Mouse (Mus musculus) forebrain, embryonic 16.5 days (tissue): ENCODE data around the gene Gabarap. TPM values are rescaled to one million over a fixed set of nuclear protein-coding genes. Genes with fewer than 3 reads are reported as not detected.

Experiments
- ATAC-seq: fragments of 200-750 bp; cut with Nextera tagmentation; 2 replicates; pipeline ENCODE4 v1.8.0; 2017; ENCODE audit warnings: mild to moderate bottlenecking, moderate library complexity
- H3K27ac ChIP-seq: fragments of 300-500 bp; sonication (generic); 2 replicates; pipeline ENCODE4 v1.5.1; 2014; ENCODE audit warnings: low read length, control low read depth
- H3K27me3 ChIP-seq: fragments of 300-500 bp; sonication (generic); replicated peaks from 2 replicates; pipeline ENCODE4 v1.6.1; 2014; ENCODE audit warnings: low read length; ENCODE audit not compliant: control insufficient read depth, insufficient read depth
- H3K36me3 ChIP-seq: fragments of 300-500 bp; sonication (generic); 2 replicates; pipeline ENCODE4 v1.6.1; 2014; ENCODE audit not compliant: control insufficient read depth, insufficient read depth
- H3K4me1 ChIP-seq: fragments of 300-500 bp; sonication (generic); replicated peaks from 2 replicates; pipeline ENCODE4 v1.6.1; 2014; ENCODE audit warnings: low read length; ENCODE audit not compliant: control insufficient read depth, insufficient read depth
- H3K4me2 ChIP-seq: fragments of 300-500 bp; sonication (generic); 2 replicates; pipeline ENCODE4 v1.6.1; 2014; ENCODE audit warnings: mild to moderate bottlenecking, low read length, control low read depth
- H3K4me3 ChIP-seq: fragments of 300-500 bp; sonication (generic); replicated peaks from 2 replicates; pipeline ENCODE4 v1.5.1; 2014; ENCODE audit warnings: mild to moderate bottlenecking, low read length, control low read depth
- H3K9ac ChIP-seq: fragments of 300-500 bp; sonication (generic); replicated peaks from 2 replicates; pipeline ENCODE4 v1.6.1; 2014; ENCODE audit warnings: low read depth, low read length, control low read depth
- H3K9me3 ChIP-seq: fragments of 300-500 bp; sonication (generic); 2 replicates; pipeline ENCODE4 v1.6.1; 2016; ENCODE audit warnings: low read length; ENCODE audit not compliant: control insufficient read depth
- WGBS: fragments of 180-500 bp; shearing (Covaris S2); extraction: QIAGEN DNeasy Blood & Tissue Kit; methylation state at CpG from one replicate; pipeline ENCODE4 v1.1.7; 2014; 5-methylcytosine and 5-hydroxymethylcytosine counted together
- polyA plus RNA-seq: library from polyadenylated mRNA; unstranded; fragments of >200 nt; fragmentation: Nextera tagmentation; extraction: Ambion mirVana; gene quantifications from 2 replicates; pipeline ENCODE4 v1.2.1, GENCODE M21; 2015

Gabarap gene
- polyA plus RNA-seq, 1 experiment from 2014 or later: 565 TPM

DNA sequence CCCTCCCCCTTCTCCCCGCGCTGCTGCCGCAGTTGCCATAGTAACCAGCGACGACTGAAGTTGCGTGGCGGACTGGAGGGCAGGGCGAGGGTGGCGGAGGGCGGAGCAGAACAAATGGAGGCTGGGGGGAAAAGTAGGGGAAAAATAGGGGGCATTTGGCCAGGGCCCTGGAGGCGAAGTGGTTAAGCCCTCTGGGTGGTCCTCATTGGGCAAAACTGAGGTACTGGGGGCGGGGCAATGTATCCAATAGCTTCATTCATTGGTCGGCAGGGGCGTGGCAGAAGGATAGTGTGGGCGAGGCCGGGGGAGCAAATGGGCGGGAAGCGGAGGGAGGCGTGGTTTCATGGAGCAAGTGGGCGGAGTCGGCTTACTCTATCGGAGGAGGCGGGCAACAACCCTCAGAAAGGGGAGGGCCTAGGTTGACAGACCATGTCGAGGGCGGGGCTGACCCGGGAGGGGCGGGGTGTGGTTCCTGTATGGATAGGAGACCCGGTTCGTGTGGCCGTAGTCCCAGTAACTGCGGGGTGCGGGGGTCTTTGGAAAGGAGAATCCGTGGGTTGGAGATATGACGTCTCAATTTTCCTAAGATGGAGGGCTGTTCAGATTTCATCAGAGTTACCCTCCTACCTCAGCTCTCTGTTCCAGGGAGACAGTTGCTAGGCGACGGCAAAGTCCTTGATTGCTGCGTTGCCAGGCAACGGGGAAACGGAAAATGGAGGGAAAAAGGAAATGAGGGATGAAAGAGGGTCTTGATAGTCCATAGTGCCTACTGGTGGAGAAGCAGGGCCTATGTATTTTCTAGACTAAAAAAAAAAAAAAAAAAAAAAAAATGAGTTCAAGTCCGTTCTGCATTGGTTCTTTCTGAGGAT is 30.6 kb downstream of the Gabarap start:
- peak overlapping the region; percentile 72 for H3K4me3 ChIP-seq
- no peaks in the 10 kb centered on the region for H3K9me3 ChIP-seq
- no peaks in the 10 kb centered on the region for H3K27me3 ChIP-seq
- no peaks in the 10 kb centered on the region for H3K36me3 ChIP-seq
- peaks cover 80% of the 10 kb centered on the region for H3K4me1 ChIP-seq
- H3K27ac ChIP-seq: peak overlapping the region; percentile 95
- peak overlapping the region; percentile 83 for H3K4me2 ChIP-seq
- peak; percentile 73 for ATAC-seq
- WGBS: 1% methylated on average over 40 of the region's 40 CpGs
- H3K9ac ChIP-seq: peak overlapping the region; percentile 92

GRCm38 (mm10) chr11:70023481-70024150 is 32.7 kb downstream of the Gabarap start:
- peak overlapping the region; percentile 71 for H3K27ac ChIP-seq
- peak overlapping the region; percentile 52 for H3K9ac ChIP-seq
- peak overlapping the region; percentile 41 for H3K4me3 ChIP-seq
- peak overlapping the region; percentile 66 for H3K4me2 ChIP-seq
- 4% methylated on average over 21 of the region's 29 CpGs for WGBS
- peaks cover 90% of the 10 kb centered on the region for H3K4me1 ChIP-seq
- no peak for ATAC-seq
- no peaks in the 10 kb centered on the region for H3K9me3 ChIP-seq
- H3K27me3 ChIP-seq: no peaks in the 10 kb centered on the region
- H3K36me3 ChIP-seq: no peaks in the 10 kb centered on the region

GRCm38 (mm10) chr11:70024151-70024514 is 33.2 kb downstream of the Gabarap start:
- ATAC-seq: no peak
- Histone ChIP-seq H3K27ac (peak overlapping the region; percentile 71), H3K9ac (peak overlapping the region; percentile 52), H3K4me3 (peak overlapping the region; percentile 41), H3K4me2 (peak overlapping the region; percentile 66), H3K36me3 (no peaks in the 10 kb centered on the region), H3K9me3 (no peaks in the 10 kb centered on the region), H3K4me1 (peaks cover 90% of the 10 kb centered on the region), H3K27me3 (no peaks in the 10 kb centered on the region)
- WGBS: 14% methylated on average over 6 of the region's 6 CpGs

DNA sequence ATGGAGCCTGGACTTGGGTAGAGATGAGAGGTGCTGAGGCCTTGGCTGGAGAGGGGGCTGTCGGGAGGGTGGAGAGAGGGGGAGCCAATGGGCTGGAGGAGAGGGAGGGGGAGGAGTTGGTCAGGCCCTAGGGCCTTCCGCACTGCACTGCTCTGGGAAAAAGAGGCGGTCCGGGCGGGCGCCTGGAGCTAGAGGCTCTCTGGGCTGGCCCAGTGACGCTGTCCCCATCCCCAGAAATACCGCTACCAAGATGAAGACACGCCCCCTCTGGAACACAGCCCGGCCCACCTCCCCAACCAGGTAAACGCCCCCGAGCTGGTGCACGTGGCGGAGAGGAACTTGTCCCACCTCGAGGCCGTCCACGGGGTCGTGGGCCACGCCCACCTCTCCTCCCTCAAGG is 35.7 kb downstream of the Gabarap start:
- peak overlapping the region; percentile 4; the same call in 1 of the 2 replicates for H3K9ac ChIP-seq
- peaks cover 93% of the 10 kb centered on the region for H3K4me1 ChIP-seq
- H3K27ac ChIP-seq: peak overlapping the region; percentile 96
- WGBS: 0% methylated on average over 18 of the region's 19 CpGs
- 0 out of 2 replicates have a peak overlapping the region, but pooled peaks have one; percentile 21 for H3K4me3 ChIP-seq
- H3K9me3 ChIP-seq: no peaks in the 10 kb centered on the region
- ATAC-seq: no peak
- peaks cover 7% of the 10 kb centered on the region for H3K36me3 ChIP-seq
- no peaks in the 10 kb centered on the region for H3K27me3 ChIP-seq
- H3K4me2 ChIP-seq: peak overlapping the region; percentile 48

DNA sequence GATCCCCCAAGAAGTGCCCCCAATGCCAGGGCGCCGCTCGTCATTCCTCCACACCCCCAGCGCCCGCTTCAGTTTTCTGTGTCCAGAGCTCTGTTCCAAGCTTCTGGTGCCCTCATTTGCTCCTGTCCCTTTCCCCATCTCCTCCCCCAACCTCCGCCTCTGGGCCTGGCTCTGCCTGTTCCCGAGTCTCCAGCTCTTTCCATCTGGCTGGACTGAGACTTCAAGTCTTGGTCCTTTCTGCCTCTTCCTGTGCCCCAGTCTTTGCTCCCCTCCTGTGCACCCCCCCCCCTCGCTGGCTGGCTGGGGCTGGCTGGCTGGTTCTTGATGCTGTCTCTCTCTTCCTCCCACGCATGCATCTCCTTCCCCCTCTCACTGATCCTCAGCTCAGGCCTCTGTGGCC is 36.5 kb downstream of the Gabarap start:
- 29% methylated on average over 9 of the region's 9 CpGs for WGBS
- H3K27ac ChIP-seq: peak overlapping the region; percentile 96

GRCm38 (mm10) chr11:70028401-70029129 is 37.6 kb downstream of the Gabarap start:
- no peaks in the 10 kb centered on the region for H3K9me3 ChIP-seq
- peak overlapping the region; percentile 33 for H3K9ac ChIP-seq
- WGBS: 21% methylated on average over 12 of the region's 12 CpGs
- H3K36me3 ChIP-seq: peaks cover 20% of the 10 kb centered on the region
- peak overlapping the region; percentile 96 for H3K27ac ChIP-seq
- H3K4me1 ChIP-seq: peaks cover 75% of the 10 kb centered on the region
- H3K4me2 ChIP-seq: peak overlapping the region; percentile 71
- ATAC-seq: 0 out of 2 replicates have a peak, but pooled peaks have one; percentile 1
- no peaks in the 10 kb centered on the region for H3K27me3 ChIP-seq
- H3K4me3 ChIP-seq: peak overlapping the region; percentile 35

More for the DNA sequence above, 36.5 kb downstream of the Gabarap start:
- H3K9ac ChIP-seq: peak overlapping the region; percentile 4
- H3K27me3 ChIP-seq: no peaks in the 10 kb centered on the region
- peaks cover 86% of the 10 kb centered on the region for H3K4me1 ChIP-seq
- H3K4me2 ChIP-seq: no peak overlapping the region; the same call in none of the 2 replicates
- peaks cover 13% of the 10 kb centered on the region for H3K36me3 ChIP-seq
- no peaks in the 10 kb centered on the region for H3K9me3 ChIP-seq
- no peak overlapping the region for H3K4me3 ChIP-seq
- ATAC-seq: no peak

DNA sequence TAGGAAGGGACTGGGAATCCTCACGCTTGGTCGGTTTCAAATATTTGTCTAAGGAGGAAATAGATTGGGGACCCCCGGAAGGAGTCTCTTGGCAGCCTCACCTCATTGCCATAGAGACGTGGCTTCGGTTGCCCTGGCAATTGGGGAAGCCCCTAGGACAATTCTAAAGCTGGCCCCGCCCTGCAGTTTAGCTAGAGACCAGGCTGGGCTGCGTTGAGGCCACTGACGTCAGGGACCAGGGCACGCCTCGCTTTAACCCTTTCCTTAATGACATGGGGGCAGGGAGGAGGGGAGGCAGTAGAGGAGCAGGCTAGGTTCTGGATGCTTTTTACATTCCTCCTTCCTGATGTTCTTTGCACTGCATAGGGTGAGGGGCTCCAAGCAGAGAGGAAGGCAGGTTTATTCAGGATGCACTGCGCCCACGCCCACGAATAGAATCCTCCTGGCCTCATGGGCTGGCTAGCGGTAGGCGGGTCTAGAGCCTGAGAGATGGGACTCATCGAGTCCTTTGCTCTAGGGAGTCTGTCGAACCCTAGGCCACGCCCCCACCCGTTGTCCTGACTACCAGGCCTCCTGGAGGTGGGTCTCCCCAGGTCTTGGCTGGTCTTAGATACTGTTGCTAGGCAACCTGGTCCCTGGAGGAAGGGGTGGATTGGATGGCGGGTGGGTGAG is 38.3 kb downstream of the Gabarap start:
- Histone ChIP-seq H3K27me3 (no peaks in the 10 kb centered on the region), H3K36me3 (peaks cover 21% of the 10 kb centered on the region), H3K27ac (peak overlapping the region; percentile 96), H3K9me3 (no peaks in the 10 kb centered on the region), H3K9ac (peak overlapping the region; percentile 33), H3K4me3 (peak overlapping the region; percentile 35), H3K4me1 (peaks cover 68% of the 10 kb centered on the region), H3K4me2 (peak overlapping the region; percentile 71)
- 0% methylated on average over 20 of the region's 20 CpGs for WGBS
- ATAC-seq: peak; percentile 92

GRCm38 (mm10) chr11:70029829-70030550 is 39.0 kb downstream of the Gabarap start:
- Histone ChIP-seq H3K27ac (peak overlapping the region; percentile 96), H3K9ac (peak overlapping the region; percentile 43), H3K9me3 (no peaks in the 10 kb centered on the region), H3K27me3 (no peaks in the 10 kb centered on the region), H3K4me3 (peak overlapping the region; percentile 35), H3K4me2 (peak overlapping the region; percentile 71), H3K4me1 (peaks cover 60% of the 10 kb centered on the region), H3K36me3 (peaks cover 21% of the 10 kb centered on the region)
- peak; percentile 67 for ATAC-seq
- 11% methylated on average over 11 of the region's 11 CpGs for WGBS
